Mouse (Mus musculus) embryonic facial prominence, embryonic 11.5 days (tissue): ENCODE data around the gene Glrb. TPM values are rescaled to one million over a fixed set of nuclear protein-coding genes. Genes with fewer than 3 reads are reported as not detected.
A peak's percentile ranks its signal among the peaks of the same experiment; 100 is the strongest.

ENCODE experiments used
- ATAC-seq: fragments of 200-750 bp; cut with Nextera tagmentation; replicated peaks from 2 replicates; pipeline ENCODE4 v1.8.0; 2017; ENCODE audit warnings: low read depth; ENCODE audit not compliant: insufficient number of reproducible peaks, low FRiP score, low TSS enrichment
- DNase-seq: peaks from one replicate; pipeline ENCODE4 v3.0.0-alpha.2; 2015; ENCODE audit warnings: low spot score
- H3K27ac ChIP-seq: fragments of 300-500 bp; sonication (generic); replicated peaks from 2 replicates; pipeline ENCODE4 v1.5.1; 2014; ENCODE audit warnings: mild to moderate bottlenecking, low read depth, low read length, control low read depth
- H3K27me3 ChIP-seq: fragments of 300-500 bp; sonication (generic); 2 replicates; pipeline ENCODE4 v1.6.1; 2014; ENCODE audit warnings: mild to moderate bottlenecking, low read length, moderate library complexity, mixed read lengths; ENCODE audit not compliant: control insufficient read depth, insufficient read depth
- H3K36me3 ChIP-seq: fragments of 300-500 bp; sonication (generic); replicated peaks from 2 replicates; pipeline ENCODE4 v1.6.1; 2014; ENCODE audit warnings: low read depth, mild to moderate bottlenecking, low read length, moderate library complexity, mixed read lengths; ENCODE audit not compliant: control insufficient read depth, insufficient read depth
- H3K4me1 ChIP-seq: fragments of 300-500 bp; sonication (generic); 2 replicates; pipeline ENCODE4 v1.6.1; 2014; ENCODE audit warnings: low read length, mixed read lengths; ENCODE audit not compliant: control insufficient read depth, insufficient read depth
- H3K4me2 ChIP-seq: fragments of 300-500 bp; sonication (generic); 2 replicates; pipeline ENCODE4 v1.6.1; 2014; ENCODE audit warnings: low read depth, mild to moderate bottlenecking, control low read depth, low read length, moderate library complexity
- H3K4me3 ChIP-seq: fragments of 300-500 bp; sonication (generic); 2 replicates; pipeline ENCODE4 v1.5.1; 2014; ENCODE audit warnings: low read depth, low read length, control low read depth
- H3K9ac ChIP-seq: fragments of 300-500 bp; sonication (generic); replicated peaks from 2 replicates; pipeline ENCODE4 v1.6.1; 2014; ENCODE audit warnings: mild to moderate bottlenecking, control low read depth, low read length
- H3K9me3 ChIP-seq: fragments of 300-500 bp; sonication (generic); replicated peaks from 2 replicates; pipeline ENCODE4 v1.6.1; 2016; ENCODE audit warnings: mild to moderate bottlenecking, low read length, inconsistent platforms, mixed read lengths; ENCODE audit not compliant: control insufficient read depth
- WGBS: fragments of 180-500 bp; shearing (Covaris S2); extraction: QIAGEN DNeasy Blood & Tissue Kit; methylation state at CpG from one replicate; pipeline ENCODE4 v1.1.7; 2014; 5-methylcytosine and 5-hydroxymethylcytosine counted together
- polyA plus RNA-seq: library from polyadenylated mRNA; unstranded; fragments of >200 nt; fragmentation: Nextera tagmentation; extraction: Ambion mirVana; gene quantifications from 2 replicates; pipeline ENCODE4 v1.2.1, GENCODE M21; 2014

Gene Glrb
- polyA plus RNA-seq, 1 experiment from 2014 or later: 15.6 TPM

DNA sequence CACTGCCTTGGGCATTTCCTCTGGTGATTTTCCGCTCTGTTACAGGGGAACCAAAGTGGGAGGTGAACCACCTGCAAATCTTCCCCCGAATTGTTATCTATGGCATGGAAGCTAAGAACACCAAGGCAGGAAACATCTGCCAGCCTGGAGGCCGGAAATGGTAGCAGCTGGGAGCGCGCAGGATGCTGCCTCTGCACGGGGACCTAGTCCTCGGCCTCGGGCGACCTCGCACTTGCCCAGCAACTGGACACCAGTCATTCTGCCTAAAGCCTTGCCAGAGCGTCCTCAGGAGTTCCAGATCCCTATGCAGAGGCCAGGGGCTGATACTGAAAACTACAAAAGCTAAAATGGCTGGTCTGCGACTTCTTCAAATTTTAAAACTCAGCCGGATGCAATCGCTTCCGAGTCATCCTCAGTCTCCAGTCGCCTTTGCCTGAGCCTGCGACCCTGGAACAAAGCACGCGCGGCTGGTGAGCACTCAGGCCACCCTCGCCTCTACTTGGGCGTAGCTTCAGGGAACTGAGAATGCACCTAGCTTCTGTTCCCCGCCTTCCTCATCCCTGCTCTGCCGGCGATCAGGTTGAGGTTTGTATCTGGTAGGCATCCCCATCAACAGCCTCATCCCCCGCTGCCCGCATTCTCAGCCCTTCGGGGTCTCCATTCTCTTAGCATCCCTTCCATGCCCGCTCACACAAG is 113.0 kb downstream of the Glrb start:
- Histone ChIP-seq H3K9ac (peak overlapping the region; percentile 55), H3K27ac (no peak overlapping the region), H3K4me2 (peak overlapping the region; percentile 76), H3K4me3 (peak overlapping the region; percentile 32), H3K4me1 (no peaks in the 10 kb centered on the region), H3K27me3 (peaks cover 13% of the 10 kb centered on the region), H3K9me3 (no peaks in the 10 kb centered on the region), H3K36me3 (no peaks in the 10 kb centered on the region)
- ATAC-seq: peak; percentile 36; the same call in 1 of the 2 replicates
- peak; percentile 36 for DNase-seq
- 2% methylated on average over 29 of the region's 29 CpGs for WGBS

DNA sequence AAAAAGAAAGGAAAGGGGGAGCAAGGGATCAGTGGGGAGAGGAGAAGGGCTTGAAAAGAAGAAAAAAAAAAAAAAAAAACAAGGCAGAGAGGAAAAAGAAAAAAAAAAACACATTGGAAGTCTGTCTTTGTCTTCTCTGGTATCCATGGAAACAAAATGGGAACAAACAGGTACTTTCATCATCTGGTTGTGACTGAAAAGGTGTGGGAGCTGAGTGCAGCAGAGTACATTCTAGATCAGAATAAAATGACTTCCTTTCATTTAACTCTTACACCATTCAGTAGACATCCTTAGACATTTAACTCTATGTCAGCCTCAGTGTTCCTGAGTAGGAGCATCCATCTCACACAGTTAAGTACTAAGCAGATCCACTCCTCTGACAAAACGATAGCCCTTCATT is 115.5 kb downstream of the Glrb start:
- ATAC-seq (no peak), DNase-seq (no peak)
- Histone ChIP-seq H3K4me2 (no peak overlapping the region), H3K4me1 (no peaks in the 10 kb centered on the region), H3K9ac (no peak overlapping the region), H3K27ac (no peak overlapping the region), H3K36me3 (no peaks in the 10 kb centered on the region), H3K9me3 (no peaks in the 10 kb centered on the region), H3K27me3 (peaks cover 13% of the 10 kb centered on the region), H3K4me3 (no peak overlapping the region)
- WGBS: 84% methylated on average over 1 of the region's 1 CpGs

- DNase-seq (no peak), ATAC-seq (no peak)
- H3K4me1 ChIP-seq: no peaks in the 10 kb centered on the region
Observed at GRCm38 (mm10) chr3:80796764-80797163, 116.7 kb downstream of the Glrb start.

GRCm38 (mm10) chr3:80795284-80795683 is 118.2 kb downstream of the Glrb start:
- Histone ChIP-seq H3K4me1 (no peaks in the 10 kb centered on the region), H3K36me3 (no peaks in the 10 kb centered on the region), H3K9ac (no peak overlapping the region), H3K4me2 (no peak overlapping the region), H3K27me3 (no peaks in the 10 kb centered on the region; the same call in 1 of the 2 replicates), H3K27ac (no peak overlapping the region), H3K9me3 (no peaks in the 10 kb centered on the region), H3K4me3 (no peak overlapping the region)
- no peak for DNase-seq
- no peak for ATAC-seq
- WGBS: 86% methylated on average over 2 of the region's 2 CpGs

More at GRCm38 (mm10) chr3:80796764-80797163, 116.7 kb downstream of the Glrb start:
- H3K4me3 ChIP-seq: no peak overlapping the region
- peaks cover 8% of the 10 kb centered on the region; the same call in 1 of the 2 replicates for H3K27me3 ChIP-seq
- no peak overlapping the region for H3K4me2 ChIP-seq
- H3K9ac ChIP-seq: no peak overlapping the region
- H3K36me3 ChIP-seq: no peaks in the 10 kb centered on the region
- no peak overlapping the region for H3K27ac ChIP-seq
- H3K9me3 ChIP-seq: no peaks in the 10 kb centered on the region

Other genes with a start within 250 kb of the Glrb start
- gene Gria2, start 110.8 kb downstream of the Glrb start, polyA plus RNA-seq: 4.8 and 6.0 TPM in 2 replicates
- gene Pdgfc, start 122.8 kb upstream of the Glrb start, polyA plus RNA-seq: 55.6 and 64.7 TPM in 2 replicates